Mouse (Mus musculus) neural tube, embryonic 12.5 days (tissue): ENCODE measurements around the gene Olfr1367. TPM values are rescaled to one million over a fixed set of nuclear protein-coding genes. Genes with fewer than 3 reads are reported as not detected.

ENCODE experiments used
- microRNA-seq: library from miRNA; unstranded; fragments of <30 nt; microRNA quantifications from one replicate; pipeline ENCODE4, GENCODE M21; 2017
- polyA plus RNA-seq: library from polyadenylated mRNA; unstranded; fragments of >200 nt; fragmentation: Nextera tagmentation; extraction: Ambion mirVana; gene quantifications from 2 replicates; pipeline ENCODE4 v1.2.1, GENCODE M21; 2016

The Olfr1367 gene
- polyA plus RNA-seq, 1 experiment from 2014 or later: not detected

Small RNAs within 50 kb of the gene (microRNA-seq; reads per million reads assigned to microRNA genes)
- not detected for gene Mir6942

Other genes with a start within 250 kb of the Olfr1367 start
- gene Olfr1369-ps1, start 235.4 kb upstream of the Olfr1367 start, polyA plus RNA-seq: not detected in 2 replicates
- not detected in 2 replicates for gene Olfr263, start 217.3 kb upstream of the Olfr1367 start, polyA plus RNA-seq
- gene Olfr1368, start 201.0 kb upstream of the Olfr1367 start, polyA plus RNA-seq: not detected in 2 replicates
- 124 and 125 TPM in 2 replicates for gene Trim27, start 167.5 kb upstream of the Olfr1367 start, polyA plus RNA-seq
- gene Gpx5, start 54.2 kb upstream of the Olfr1367 start, polyA plus RNA-seq: not detected in 2 replicates
- 0.15 TPM in 1 of 2 replicates, not detected in the other for gene Gpx6, start 34.8 kb upstream of the Olfr1367 start, polyA plus RNA-seq
- gene Zscan12, start 15.9 kb downstream of the Olfr1367 start, polyA plus RNA-seq: 14.9 and 15.8 TPM in 2 replicates
- 88.2 and 89.0 TPM in 2 replicates for gene Zkscan3, start 55.8 kb downstream of the Olfr1367 start, polyA plus RNA-seq
- 4.2 and 4.5 TPM in 2 replicates for gene Pgbd1, start 94.1 kb downstream of the Olfr1367 start, polyA plus RNA-seq
- gene Zscan26, start 106.8 kb downstream of the Olfr1367 start, polyA plus RNA-seq: 22.9 and 26.7 TPM in 2 replicates
- gene Nkapl, start 121.6 kb downstream of the Olfr1367 start, polyA plus RNA-seq: 2.2 and 2.5 TPM in 2 replicates
- 6.0 and 6.2 TPM in 2 replicates for gene Zkscan4, start 132.0 kb downstream of the Olfr1367 start, polyA plus RNA-seq
- gene Gm10065, start 132.5 kb downstream of the Olfr1367 start, polyA plus RNA-seq: not detected in 2 replicates
- gene AK157302, start 148.3 kb downstream of the Olfr1367 start, polyA plus RNA-seq: 0.19 and 0.40 TPM in 2 replicates
- 2.4 and 3.0 TPM in 2 replicates for gene Gm11273, start 154.5 kb downstream of the Olfr1367 start, polyA plus RNA-seq
- 5.9 and 6.8 TPM in 2 replicates for gene Zkscan8, start 184.2 kb downstream of the Olfr1367 start, polyA plus RNA-seq
- 0.14 TPM in 2 replicates for gene Olfr1366, start 195.9 kb downstream of the Olfr1367 start, polyA plus RNA-seq
- gene Olfr1535, start 213.0 kb downstream of the Olfr1367 start, polyA plus RNA-seq: 0.06 TPM in 1 of 2 replicates, not detected in the other
- not detected in 2 replicates for gene Olfr1364, start 234.8 kb downstream of the Olfr1367 start, polyA plus RNA-seq